Mouse (Mus musculus): ENCODE measurements around the gene Gm10401.

DNA sequence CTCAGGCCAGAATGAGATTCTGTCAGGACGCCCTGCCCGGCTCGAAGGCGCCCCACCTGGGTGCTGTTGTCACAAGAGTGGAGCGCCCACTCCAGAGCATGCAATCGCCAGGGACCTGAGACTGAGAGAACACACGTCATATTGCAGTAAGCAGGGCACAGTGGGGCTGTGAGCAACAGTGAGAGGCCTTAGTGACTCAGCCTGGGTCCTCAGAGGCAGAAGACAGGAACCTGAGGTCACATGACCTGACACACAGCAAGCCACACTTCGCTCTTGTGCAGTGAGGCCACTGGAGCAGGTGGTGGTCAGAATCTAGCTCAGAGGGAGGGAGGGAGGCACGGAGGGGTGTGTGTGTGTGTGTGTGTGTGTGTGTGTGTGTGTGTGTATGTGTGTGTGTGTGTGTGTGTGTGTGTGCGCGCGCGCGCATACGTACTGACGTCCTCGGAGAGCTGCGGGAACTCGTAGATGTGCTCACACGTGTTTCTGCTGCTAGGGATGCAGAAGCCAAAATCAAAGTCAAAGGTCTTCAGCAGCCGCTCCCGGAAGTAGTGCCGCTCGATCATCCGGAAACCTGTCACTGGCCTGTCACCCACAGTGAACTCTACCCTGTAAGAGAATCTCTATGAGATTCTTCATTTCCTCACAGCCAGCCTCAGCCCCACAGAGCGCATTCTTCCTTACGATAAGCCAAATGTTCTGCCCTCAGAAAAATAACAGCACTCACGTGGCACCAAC lies 28.6 kb upstream of the Gm10401 start:
- TF ChIP-seq POLR2A (IDR thresholded peaks at IDR 0.05; ENCODE audit: borderline replicate concordance, control insufficient read depth, low read depth, low read length) = no peak
- no peak for TF ChIP-seq CTCF (IDR thresholded peaks at IDR 0.05; ENCODE audit: control insufficient read depth, insufficient read depth, low read length)

All from bone marrow, adult 2 months (tissue).